Mouse (Mus musculus) erythroblast, embryonic 14.5 days (primary cell): ENCODE results near the gene Tmem177.

ENCODE experiments used
- GATA1 ChIP-seq: IDR thresholded peaks from 2 replicates; pipeline ENCODE4 v1.6.1; 2012; ENCODE audit warnings: low read length, inconsistent platforms, mixed read lengths
- TAL1 ChIP-seq: IDR thresholded peaks from 3 replicates; pipeline ENCODE4 v1.6.1; 2012; ENCODE audit warnings: low read length, inconsistent platforms, mixed read lengths

DNA sequence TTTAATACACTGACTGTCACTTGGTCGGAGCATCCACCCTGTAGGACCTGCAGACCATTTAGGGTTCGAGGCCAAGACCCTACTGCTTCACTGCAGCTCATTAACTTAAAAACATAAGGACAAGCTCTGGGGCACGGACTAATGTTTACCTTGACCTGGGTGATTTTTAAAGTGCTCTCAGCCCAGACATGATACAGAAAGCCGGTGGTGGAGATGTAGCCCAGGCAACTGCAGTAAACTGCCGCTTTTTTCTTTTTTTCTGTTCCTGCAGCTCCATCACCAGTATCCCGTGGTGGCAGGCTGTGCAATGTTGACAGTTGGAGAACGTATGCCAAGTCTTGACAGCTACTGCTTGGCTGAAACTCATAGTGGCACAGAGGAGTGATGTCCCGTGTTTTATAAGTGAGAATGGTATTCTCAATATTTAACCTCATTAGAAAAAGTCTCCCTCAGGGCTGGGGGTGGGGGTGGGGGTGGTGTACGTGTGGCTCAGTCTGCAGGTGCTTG is 44.8 kb upstream of the Tmem177 start:
- TF ChIP-seq GATA1 (no peak), TAL1 (no peak)
